Mouse (Mus musculus) cerebellum, adult 2 months (tissue): Measurements from ENCODE around the gene Fhad1. TPM values are rescaled to one million over a fixed set of nuclear protein-coding genes. Genes with fewer than 3 reads are reported as not detected.

Experiments used
- DNase-seq, 2 experiments: peaks; one replicate each; pipeline ENCODE4 v3.0.0; 2021
- H3K27ac ChIP-seq: fragments of 200-500 bp; 2 replicates; pipeline ENCODE4 v1.5.1; 2012; ENCODE audit warnings: low read length, control low read depth, inconsistent platforms; ENCODE audit not compliant: insufficient read depth
- H3K27me3 ChIP-seq: fragments of 200-500 bp; 2 replicates; pipeline ENCODE4 v1.6.1; 2012; ENCODE audit warnings: inconsistent platforms, mild to moderate bottlenecking, low read length, moderate library complexity; ENCODE audit not compliant: control insufficient read depth, insufficient read depth
- H3K4me1 ChIP-seq: fragments of 200-500 bp; 2 replicates; pipeline ENCODE4 v1.6.1; 2011; ENCODE audit warnings: low read length; ENCODE audit not compliant: control insufficient read depth, insufficient read depth
- H3K4me3 ChIP-seq: fragments of 200-500 bp; replicated peaks from 2 replicates; pipeline ENCODE3; 2011; ENCODE audit warnings: mild to moderate bottlenecking, low read depth, low read length, control low read depth; ENCODE audit not compliant: insufficient read depth
- CTCF ChIP-seq: fragments of 200-500 bp; IDR thresholded peaks from 2 replicates; pipeline ENCODE4 v1.5.1; 2011; ENCODE audit warnings: low read depth, mild to moderate bottlenecking, control low read depth, low read length, moderate library complexity, borderline replicate concordance; ENCODE audit not compliant: insufficient read depth
- POLR2A ChIP-seq: fragments of 200-500 bp; IDR thresholded peaks from 2 replicates; pipeline ENCODE4 v1.6.1; 2011; ENCODE audit warnings: low read length, control low read depth, borderline replicate concordance; ENCODE audit not compliant: insufficient read depth
- WGBS: fragments of 180-500 bp; shearing (Covaris S2); methylation state at CpG from one replicate; pipeline ENCODE4 v1.1.7; 2018; 5-methylcytosine and 5-hydroxymethylcytosine counted together
- polyA plus RNA-seq: library from polyadenylated mRNA; depleted of rRNA; stranded (reverse); fragments of >200 nt; gene quantifications from 2 replicates; pipeline ENCODE4 v1.2.3, GENCODE M21; 2012

Fhad1 gene
- polyA plus RNA-seq, 1 experiment: 2.1 TPM

- Histone ChIP-seq H3K4me3 (peak overlapping the region; percentile 17), H3K27me3 (no peaks in the 10 kb centered on the region), H3K27ac (no peak overlapping the region), H3K4me1 (peaks cover 33% of the 10 kb centered on the region)
- DNase-seq: peak in 1 of 2 experiments; percentile 25
- 67% methylated on average over 9 of the region's 9 CpGs for WGBS
- TF ChIP-seq POLR2A (no peak), CTCF (no peak)
These were observed 141.9 kb downstream of the Fhad1 start for GRCm38 (mm10) chr4:141872977-141873376.

- Histone ChIP-seq H3K4me1 (peaks cover 41% of the 10 kb centered on the region), H3K4me3 (peak overlapping the region; percentile 22), H3K27me3 (no peaks in the 10 kb centered on the region), H3K27ac (peak overlapping the region; percentile 14)
- 8% methylated on average over 9 of the region's 9 CpGs for WGBS
- TF ChIP-seq POLR2A (no peak), CTCF (no peak)
- DNase-seq: peak; percentile 68 to 82
These were observed 143.0 kb downstream of the Fhad1 start for GRCm38 (mm10) chr4:141871909-141872308.

GRCm38 (mm10) chr4:141871333-141871725, 143.6 kb downstream of the Fhad1 start:
- peak in 1 of 2 experiments; percentile 23 for DNase-seq
- WGBS: 68% methylated on average over 3 of the region's 3 CpGs
- no peak for TF ChIP-seq CTCF
- TF ChIP-seq POLR2A: no peak
- no peaks in the 10 kb centered on the region for H3K27me3 ChIP-seq
- peak overlapping the region; percentile 14 for H3K27ac ChIP-seq
- H3K4me3 ChIP-seq: peak overlapping the region; percentile 7
- H3K4me1 ChIP-seq: peaks cover 46% of the 10 kb centered on the region

GRCm38 (mm10) chr4:141870666-141871332, 144.1 kb downstream of the Fhad1 start:
- H3K27ac ChIP-seq: peak overlapping the region; percentile 22; the same call in 1 of the 2 replicates
- TF ChIP-seq POLR2A: no peak
- TF ChIP-seq CTCF: no peak
- H3K27me3 ChIP-seq: no peaks in the 10 kb centered on the region
- peaks cover 51% of the 10 kb centered on the region for H3K4me1 ChIP-seq
- DNase-seq: peak; percentile 63 to 76
- WGBS: 20% methylated on average over 11 of the region's 11 CpGs
- H3K4me3 ChIP-seq: no peak overlapping the region

GRCm38 (mm10) chr4:141869436-141870215, 145.3 kb downstream of the Fhad1 start:
- Histone ChIP-seq H3K4me1 (peaks cover 54% of the 10 kb centered on the region), H3K27ac (no peak overlapping the region), H3K4me3 (no peak overlapping the region), H3K27me3 (no peaks in the 10 kb centered on the region)
- no peak for TF ChIP-seq CTCF
- no peak for TF ChIP-seq POLR2A
- DNase-seq: no peak
- WGBS: 92% methylated on average over 5 of the region's 5 CpGs

- Histone ChIP-seq H3K27me3 (no peaks in the 10 kb centered on the region), H3K27ac (no peak overlapping the region), H3K4me1 (peaks cover 51% of the 10 kb centered on the region), H3K4me3 (no peak overlapping the region)
- 86% methylated on average over 10 of the region's 10 CpGs for WGBS
- TF ChIP-seq POLR2A: no peak
- no peak for TF ChIP-seq CTCF
- no peak for DNase-seq
These were observed 146.8 kb downstream of the Fhad1 start for GRCm38 (mm10) chr4:141868051-141868450.

GRCm38 (mm10) chr4:141867498-141867897, 147.4 kb downstream of the Fhad1 start:
- Histone ChIP-seq H3K4me1 (peaks cover 47% of the 10 kb centered on the region), H3K27ac (no peak overlapping the region), H3K4me3 (no peak overlapping the region), H3K27me3 (no peaks in the 10 kb centered on the region)
- 22% methylated on average over 4 of the region's 4 CpGs for whole genome bisulfite sequencing
- TF ChIP-seq CTCF (no peak), POLR2A (no peak)
- peak; percentile 60 to 61 for DNase-seq
